Mouse (Mus musculus): ENCODE results near the gene Parva. TPM values are rescaled to one million over a fixed set of nuclear protein-coding genes. Genes with fewer than 3 reads are reported as not detected.

The Parva gene
- polyA plus RNA-seq, 1 experiment from 2014 or later = 80.0 TPM

Other genes with a start within 250 kb of the Parva start
- gene Mical2, start 201.6 kb upstream of the Parva start, polyA plus RNA-seq (2015; fragmentation: Nextera tagmentation; extraction: Ambion mirVana) = 18.3 and 19.0 TPM in 2 replicates

Measured in intestine, embryonic 16.5 days (tissue).